Mouse (Mus musculus): Measurements from ENCODE around the gene Irgq. TPM values are rescaled to one million over a fixed set of nuclear protein-coding genes. Genes with fewer than 3 reads are reported as not detected.
"Not testable (repeated sequence)": the region's sequence is repeated elsewhere in the genome, so short reads cannot be mapped to it uniquely, and the experiment has no call there.

The Irgq gene
- total RNA-seq (2015; ENCODE audit: low replicate concordance), result 0.42 TPM in 1 of 2 replicates, not detected in the other
- 1.4 and 1.6 TPM in 2 replicates for total RNA-seq (2017; ENCODE audit: low replicate concordance)

DNA sequence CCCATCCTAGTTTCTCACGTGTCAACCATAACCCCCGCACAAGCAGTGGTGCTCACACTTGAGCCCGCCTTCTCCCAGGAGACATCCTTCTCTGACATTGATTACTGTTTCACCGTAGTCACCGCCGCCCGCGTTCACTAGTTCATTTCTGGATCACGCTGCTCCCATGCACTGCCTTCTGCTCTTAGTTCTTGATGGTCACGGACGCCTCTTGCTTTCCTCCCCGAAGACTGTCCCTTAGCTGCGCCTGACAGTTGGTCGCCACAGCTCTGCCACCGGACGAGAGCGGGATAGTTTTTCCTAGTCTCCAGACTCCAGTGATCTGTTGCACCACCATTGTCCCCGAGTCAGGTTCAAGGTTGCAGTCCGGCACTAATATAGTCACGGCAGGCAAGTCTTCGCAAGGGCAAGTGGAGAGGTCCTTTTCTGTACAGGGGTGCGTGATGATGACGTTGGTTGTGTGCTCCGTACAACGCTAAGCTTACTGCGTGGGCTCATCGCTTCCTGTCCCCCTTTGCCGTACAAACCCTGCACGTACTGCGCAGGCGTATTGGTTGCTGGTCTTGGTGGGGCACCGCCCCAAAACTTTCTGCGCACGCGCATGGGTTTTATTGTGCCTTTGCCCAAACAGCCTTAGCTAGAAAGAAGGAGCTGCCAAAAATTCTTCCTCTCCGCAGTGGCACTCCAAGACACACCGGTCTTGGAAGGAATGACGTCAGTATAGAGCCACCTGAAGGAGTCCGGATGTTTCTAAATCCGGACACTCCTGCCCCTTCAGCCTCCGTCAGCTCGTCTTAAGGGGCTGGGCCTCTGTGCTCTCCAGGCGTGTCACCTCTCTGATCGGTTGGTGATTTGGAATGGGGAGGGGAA is at the start of gene Irgq:
Gene Irgq, plus strand, starts transcription at position 628 of the 870 bp plus-strand sequence.
- peak; percentile 87 for ATAC-seq (replicated peaks; ENCODE audit: low FRiP score, poor library complexity, severe bottlenecking)

DNA sequence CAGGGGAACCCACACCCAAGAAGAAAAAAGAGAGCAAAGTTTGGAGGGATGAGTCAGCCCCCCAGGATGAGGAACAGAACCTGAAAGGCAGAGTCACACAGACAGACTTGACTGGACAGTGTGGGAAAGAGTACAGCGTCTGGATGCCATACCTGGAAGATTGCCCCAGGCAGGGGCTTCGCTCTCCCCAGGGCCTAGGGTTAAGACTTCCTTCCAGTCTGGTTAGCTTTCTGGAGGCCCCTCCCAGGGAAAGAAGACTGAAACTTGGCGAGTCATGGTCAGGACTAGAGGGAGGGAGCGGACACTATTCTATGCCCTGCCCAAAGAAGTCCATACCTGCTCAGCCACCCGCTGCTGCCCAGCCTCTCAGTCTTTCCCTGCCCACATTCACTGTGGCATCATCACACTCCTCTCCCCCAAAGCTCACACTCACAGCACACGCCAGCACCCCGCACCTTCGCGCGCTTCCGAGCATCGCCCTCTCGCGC is 49.5 kb upstream of the Irgq start:
- ATAC-seq (replicated peaks; ENCODE audit: low FRiP score, poor library complexity, severe bottlenecking), result no peak

DNA sequence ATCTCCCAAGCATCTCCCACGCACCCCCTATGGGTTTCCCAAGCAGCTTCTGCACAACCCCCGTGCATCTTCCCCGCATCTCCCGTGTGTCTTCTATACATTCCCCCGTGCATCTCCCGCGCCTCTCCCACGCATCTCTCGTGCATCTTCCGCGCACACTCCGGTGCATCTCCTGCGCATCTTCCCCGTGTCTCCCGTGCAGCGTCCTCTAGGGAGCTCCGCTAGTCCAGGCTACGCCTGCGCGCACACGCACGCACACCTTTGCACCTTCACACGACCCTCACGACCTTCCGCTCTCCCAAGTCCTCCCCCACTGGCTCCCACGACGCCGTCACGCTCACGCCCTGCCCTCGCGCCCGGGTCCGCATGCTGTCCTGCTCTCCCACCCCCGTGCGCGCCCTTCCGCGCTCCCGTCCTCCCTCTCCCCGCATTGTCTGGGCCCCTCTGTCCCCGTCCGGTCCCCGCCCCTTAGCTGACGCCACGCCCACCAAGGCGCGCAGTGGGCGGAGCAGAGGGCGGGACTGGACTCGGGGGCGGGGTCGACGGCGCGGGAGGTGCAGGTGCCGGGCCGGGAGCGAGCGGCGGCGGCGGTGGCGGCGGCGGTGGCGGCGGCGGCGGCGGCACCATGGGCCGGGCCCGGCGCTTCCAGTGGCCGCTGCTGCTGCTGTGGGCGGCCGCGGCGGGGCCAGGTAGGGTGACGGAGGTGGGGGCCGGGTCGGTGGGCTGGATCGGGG is 48.8 kb upstream of the Irgq start, which contains the start of gene Cadm4:
Gene Cadm4, plus strand, starts transcription at position 550 of the 734 bp plus-strand sequence.
- ATAC-seq (replicated peaks; ENCODE audit: low FRiP score, poor library complexity, severe bottlenecking), result 0 out of 2 replicates have a peak, but pooled peaks have one; percentile 22

DNA sequence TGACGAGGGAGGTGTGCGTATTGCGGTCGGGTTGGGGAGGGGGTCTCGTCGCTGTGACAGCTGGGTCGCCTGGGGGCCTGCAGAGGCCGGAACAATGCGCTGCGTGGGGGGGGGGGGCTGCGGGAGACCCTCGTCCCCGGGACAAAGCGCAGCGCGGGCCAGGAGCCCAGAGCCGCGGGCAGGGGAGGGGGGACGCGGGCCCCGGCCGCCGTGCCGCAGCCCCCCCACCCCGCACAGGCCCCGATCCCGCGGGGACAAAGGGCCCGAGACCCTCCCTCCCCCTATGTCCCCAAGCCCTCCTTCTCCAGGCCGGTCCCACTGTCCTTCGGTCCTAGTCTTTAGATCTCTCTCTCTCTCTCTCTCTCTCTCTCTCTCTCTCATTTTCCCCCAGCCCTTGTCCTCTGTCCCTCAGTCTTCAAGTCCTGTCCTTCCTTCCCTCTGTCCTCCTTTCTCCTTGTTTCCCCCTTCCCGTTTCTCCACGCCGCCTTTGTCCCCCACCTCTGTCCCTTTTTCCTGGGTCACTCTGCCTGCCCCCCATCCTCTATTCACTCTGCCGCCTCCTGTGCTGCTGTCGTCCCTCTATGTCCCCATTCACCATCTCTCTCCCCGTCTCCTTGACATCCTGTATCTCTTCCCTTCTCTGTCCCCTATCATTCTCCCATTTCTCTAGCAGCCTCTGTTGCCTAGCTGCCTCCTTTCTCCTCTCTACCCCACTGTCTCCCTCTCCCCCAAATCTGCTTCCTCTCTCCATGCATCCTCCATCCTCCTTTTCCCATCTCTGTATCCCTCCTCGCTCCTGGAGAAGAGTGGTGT is 48.1 kb upstream of the Irgq start:
- ATAC-seq (replicated peaks; ENCODE audit: low FRiP score, poor library complexity, severe bottlenecking), result no peak

DNA sequence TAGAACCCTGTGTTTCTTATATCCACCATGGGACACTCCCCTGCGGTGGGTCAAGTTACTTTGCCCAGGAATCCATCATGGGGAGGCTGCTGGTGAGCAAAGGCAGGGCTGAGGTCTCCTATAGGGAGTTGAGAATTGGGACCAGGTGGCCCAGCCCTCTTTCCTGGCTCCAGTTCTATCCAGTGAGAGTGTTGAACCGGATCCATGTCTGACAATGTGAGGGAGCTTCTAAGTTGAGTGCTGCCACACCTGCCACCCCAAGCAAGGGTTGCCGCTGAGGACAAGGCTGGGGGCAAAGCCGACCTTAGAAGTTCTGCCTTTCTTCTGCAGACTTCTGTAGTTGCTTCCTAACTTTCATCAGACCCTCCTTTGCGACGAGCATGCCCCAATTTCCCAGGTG is 47.2 kb upstream of the Irgq start:
- not testable (repeated sequence) for ATAC-seq (replicated peaks; ENCODE audit: low FRiP score, poor library complexity, severe bottlenecking)

DNA sequence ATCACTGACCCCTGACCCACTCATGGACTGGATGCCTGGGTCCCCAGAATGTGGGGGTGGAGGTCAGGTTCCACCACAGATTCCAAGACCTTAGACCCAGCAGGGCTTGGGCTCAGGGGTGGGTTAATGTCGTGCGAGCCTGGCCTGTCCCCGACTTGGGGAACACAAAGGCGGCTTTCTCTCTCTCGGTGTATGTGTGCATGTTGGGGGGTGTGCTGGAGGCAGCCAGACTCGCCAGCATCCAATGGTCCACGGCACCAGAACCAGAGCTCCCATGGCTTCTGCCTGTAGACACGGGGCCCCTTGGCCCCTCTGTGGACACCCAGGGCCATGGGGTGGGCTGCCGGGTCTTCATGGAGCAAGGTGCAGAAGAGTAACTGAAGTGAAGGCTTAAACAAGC is 45.0 kb upstream of the Irgq start:
- no peak for ATAC-seq (replicated peaks; ENCODE audit: low FRiP score, poor library complexity, severe bottlenecking)

DNA sequence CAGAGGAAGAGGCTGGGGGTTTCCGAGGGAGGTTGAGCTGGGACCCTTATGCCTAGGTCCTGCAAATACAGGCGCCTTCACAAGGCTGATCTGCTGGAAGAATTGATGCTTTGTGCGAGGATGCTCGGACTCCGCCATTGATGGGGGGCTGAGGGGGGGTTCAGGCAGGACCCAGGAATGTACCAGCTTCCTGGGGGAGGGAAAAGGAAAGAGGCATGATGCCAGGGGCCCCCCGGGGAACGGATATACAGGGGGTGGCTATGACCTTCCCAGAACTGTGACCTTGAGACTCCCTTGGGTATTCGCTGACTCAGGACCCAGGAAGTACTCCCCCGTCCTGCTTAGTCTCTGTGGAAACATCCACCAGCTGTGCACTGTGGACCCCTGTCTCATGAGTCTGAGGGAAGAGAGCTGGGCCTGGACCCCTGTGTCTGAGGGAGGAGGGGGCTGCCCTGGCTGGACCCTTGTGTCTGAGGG is 43.8 kb upstream of the Irgq start:
- no peak for ATAC-seq (replicated peaks; ENCODE audit: low FRiP score, poor library complexity, severe bottlenecking)

DNA sequence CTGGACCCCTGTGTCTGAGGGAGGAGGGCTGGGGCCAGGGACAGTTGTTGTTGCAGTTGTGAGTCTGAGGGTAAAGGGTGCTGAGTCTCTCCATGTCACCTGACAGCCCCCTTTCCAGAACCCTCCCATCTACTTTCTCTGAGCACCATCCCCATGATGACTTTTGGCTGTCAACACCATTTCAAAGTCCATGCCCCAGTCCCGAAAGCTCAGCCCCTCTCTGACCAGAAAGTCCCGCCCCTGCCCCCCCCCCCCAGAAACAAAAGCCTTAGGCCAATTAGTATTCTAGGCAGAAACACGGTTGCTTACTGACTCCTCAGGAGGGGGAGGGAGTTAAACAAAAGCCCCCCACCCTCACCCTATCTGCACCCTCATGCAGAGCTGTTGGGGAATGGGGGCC is 43.1 kb upstream of the Irgq start:
- ATAC-seq (replicated peaks; ENCODE audit: low FRiP score, poor library complexity, severe bottlenecking), result no peak

DNA sequence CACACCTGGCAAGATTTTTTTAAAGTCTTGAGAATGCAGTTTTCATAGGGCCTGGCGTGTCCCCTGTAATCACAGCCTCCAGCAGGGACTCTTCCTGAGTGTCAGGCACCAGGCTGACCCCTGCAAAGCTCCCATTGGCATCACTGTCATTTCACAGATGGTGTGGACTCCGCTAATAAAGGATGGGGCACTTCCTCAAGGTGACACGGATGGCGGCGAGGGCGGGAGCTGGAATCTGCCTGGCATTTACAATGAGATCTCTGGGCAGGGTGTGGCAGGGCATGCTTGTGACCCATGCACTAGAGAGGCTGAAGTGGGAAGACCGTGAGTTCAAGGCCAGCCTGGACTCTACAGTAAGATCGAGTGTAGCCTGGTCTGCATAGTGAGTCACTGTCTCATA is 42.2 kb upstream of the Irgq start:
- ATAC-seq (replicated peaks; ENCODE audit: low FRiP score, poor library complexity, severe bottlenecking), result no peak

DNA sequence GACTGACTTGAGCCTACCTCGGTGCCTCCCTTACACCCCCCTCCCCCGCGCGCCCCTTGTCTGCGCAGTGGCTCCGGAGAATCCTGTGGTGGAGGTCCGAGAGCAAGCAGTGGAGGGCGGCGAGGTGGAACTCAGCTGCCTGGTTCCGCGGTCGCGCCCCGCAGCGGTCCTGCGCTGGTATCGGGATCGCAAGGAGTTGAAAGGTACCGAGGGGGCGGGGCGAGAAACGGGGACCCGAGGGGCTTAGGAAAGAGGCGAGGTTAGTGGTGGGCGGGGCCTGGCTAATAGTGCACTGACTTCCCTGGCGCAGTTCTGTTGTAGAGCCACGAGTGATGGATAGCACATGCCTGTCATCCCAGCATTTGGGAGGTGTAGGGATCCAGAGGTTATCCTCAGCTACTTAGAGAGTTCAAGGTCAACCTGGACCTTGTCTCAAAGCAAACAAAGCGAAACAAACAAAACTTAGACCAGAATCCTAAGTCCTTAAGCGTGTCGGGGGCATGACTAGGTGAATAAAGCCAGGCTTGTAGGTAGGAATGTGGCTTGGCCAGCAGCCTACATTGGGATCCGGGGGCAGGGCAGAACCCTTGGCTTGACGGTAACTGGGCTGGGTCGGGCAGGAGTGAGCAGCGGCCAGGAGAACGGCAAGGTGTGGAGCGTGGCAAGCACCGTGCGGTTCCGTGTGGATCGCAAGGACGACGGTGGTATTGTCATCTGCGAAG is 30.5 kb upstream of the Irgq start:
- ATAC-seq (replicated peaks; ENCODE audit: low FRiP score, poor library complexity, severe bottlenecking), result no peak

DNA sequence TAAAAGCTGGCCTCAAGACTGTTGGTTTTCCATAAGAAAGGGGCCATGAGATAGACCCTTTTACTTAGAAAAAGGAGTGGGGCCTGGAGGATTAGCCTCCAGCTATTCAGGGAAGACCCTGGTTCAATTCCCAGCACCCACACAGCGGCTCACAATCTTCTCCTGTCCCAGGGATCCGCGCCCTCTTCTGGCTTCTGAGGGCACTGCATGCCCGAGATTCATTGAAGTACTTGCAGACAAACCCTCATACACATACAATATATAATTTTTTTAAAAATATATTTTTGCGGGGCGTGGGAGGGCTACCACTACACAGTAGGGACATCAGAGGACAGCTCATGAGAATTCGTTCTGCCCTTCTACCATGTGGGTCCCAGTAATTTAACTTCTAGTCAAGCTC is 29.6 kb upstream of the Irgq start:
- no peak for ATAC-seq (replicated peaks; ENCODE audit: low FRiP score, poor library complexity, severe bottlenecking)

DNA sequence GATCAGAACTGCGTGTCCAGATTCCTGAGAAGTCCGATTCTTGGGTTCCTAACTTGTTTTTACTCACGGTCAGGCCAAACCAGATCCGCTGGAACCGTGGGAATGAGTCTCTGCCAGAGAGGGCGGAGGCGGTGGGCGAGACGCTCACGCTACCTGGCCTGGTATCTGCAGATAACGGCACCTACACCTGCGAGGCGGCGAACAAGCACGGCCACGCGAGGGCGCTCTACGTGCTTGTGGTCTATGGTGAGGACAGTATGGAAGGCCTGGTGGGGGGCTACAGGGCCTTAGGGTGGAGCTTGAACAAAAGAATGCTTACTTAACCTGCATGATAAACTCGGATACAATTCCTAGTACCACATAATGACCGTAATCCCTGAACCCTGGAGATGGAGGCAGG is 29.0 kb upstream of the Irgq start:
- ATAC-seq (replicated peaks; ENCODE audit: low FRiP score, poor library complexity, severe bottlenecking), result no peak

DNA sequence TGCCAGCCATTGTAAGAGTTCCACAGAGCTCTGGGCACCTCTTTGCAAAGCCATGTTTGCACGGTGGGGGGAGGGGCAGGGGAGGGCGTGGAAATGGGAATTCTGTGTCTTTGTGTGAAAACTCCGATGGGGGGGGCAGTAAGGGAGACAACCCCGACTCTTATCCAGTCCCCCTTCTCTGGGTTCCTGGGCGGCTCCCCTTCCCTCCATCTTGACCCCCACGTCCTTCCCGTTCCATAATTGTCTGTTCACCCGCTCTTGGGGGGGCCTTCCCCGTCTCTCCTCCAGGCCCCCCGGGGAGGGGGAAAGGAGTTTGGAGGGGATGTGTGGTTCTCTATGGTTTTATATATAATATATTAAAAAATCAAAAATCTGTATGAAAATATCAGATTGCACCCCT is 26.5 kb upstream of the Irgq start:
- no peak for ATAC-seq (replicated peaks; ENCODE audit: low FRiP score, poor library complexity, severe bottlenecking)

DNA sequence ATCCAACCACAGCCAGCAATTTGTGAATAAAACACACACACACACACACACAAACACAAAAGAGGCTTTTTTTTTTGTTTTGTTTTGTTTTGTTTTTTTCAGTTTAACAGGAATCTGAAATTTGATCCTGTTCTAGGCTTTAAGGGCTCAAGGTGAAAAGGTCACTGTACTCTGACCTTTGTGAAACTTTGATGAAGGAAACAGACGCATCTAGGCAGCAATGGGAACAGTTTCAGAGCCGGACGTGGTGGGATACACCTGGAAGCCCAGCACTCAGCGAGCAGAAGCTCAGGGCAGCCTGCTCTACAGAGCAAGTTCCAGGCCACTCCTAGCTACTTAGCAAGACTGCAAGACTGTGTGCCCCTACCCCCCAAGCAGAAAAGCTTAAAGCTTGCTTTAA is 25.6 kb upstream of the Irgq start:
- no peak for ATAC-seq (replicated peaks; ENCODE audit: low FRiP score, poor library complexity, severe bottlenecking)

DNA sequence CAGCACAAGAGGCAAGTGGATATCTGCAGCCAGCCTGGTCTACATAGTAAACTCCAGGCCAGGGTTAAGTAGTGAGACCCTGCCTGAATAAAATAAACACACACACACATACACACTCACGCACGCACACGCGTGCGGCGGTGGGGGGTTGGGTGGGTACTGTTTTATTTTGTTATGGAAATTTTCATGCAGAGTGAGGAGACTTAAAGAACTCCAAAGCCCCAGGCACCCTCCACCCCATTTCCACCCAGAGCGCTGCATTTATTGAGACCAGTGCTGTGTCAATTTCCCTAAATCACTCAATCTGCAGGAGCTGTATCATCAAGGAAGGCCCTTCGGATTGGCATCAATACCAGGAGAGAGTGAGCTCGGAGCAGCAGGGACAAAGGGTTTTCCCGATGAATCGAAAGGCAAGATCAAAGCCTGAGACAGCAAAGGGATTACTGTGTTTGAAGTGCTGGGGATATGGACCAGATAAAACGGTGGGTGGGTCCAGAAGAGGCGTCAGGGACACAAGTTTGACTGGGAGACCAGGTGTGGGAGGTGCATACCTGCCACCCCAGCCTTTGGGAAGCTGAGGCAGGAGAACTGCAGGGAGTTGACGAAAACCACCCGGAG is 24.9 kb upstream of the Irgq start:
- ATAC-seq (replicated peaks; ENCODE audit: low FRiP score, poor library complexity, severe bottlenecking), result no peak

DNA sequence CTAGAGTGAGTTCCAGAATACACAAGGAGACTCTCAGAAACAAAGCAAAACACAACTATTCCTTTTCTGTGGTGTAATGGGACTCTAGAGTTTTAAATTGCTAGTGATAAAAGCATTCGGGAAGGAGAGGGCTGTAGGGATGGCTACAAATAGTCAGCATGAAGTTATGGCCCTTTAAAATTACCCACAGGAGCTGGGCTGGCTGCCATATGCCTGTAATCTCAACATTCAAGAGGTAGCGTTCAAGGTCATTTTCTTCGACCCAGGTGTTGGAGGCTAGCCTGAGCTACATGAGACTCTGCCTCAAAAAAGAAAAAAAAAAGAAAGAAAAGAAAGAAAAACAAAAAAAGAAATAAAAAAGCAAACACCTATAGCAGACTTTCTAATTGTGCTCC is 24.4 kb upstream of the Irgq start:
- no peak for ATAC-seq (replicated peaks; ENCODE audit: low FRiP score, poor library complexity, severe bottlenecking)

DNA sequence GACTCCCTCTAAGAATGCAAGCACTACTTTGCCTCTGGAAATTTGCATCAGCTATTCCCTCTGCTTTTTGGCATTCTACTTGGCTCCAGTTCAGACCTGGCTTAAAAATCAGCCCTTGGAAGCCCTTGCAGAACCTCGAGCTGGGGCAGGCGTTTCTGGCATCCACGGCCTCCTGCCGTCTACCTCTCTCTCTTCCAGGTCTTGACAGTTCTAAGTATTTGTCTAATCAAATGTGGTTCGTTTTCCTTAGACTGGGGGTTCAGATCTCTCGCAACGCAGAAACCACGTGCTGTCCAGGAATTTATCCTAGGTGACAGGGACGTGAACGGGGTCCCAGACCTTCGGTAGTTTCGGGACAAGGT is 24.0 kb upstream of the Irgq start:
- no peak for ATAC-seq (replicated peaks; ENCODE audit: low FRiP score, poor library complexity, severe bottlenecking)

DNA sequence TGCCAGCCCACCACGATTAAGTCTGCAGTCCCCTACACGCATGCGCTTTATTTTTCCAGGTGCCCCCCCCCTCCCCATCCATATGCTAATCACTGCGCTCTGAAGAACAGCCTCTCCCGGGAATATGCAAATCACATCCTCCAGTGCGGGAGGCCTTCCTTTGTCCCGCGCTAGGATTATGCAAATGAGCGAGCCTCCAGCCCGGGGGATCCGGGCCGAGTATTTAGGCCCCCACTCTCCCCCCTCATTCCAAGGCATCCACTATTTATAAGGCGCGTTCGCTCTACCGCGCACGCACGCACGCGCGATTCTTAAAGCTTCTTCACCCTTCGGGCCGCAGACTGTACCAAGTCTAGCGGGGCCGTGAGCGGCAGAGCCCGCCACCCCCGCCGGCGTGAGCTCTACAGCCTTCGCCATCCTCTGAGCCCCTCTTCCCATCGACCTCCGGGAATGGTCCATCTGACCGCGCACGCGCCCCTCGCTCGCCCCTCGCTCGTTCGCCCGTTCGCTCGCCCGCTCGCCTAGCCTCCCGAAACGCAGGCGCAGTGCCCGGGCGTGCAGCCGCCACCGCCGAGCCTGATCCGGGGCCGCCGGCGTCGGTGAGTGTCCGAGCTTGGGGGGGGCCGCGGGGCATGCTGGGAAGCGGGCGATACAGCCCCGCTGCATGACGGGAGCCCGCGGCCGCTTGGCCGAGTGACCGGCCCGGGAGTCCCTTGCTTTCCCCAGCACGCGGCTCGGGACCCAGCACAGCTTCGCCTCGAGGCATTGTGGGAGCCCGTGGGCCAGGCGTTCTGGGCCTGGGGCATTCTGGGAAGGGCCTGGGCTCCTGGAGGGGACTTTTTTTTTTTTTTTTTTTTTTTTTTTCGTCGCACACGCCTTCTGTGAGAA is 23.4 kb upstream of the Irgq start, which contains the start of gene Zfp428:
Gene Zfp428, plus strand, starts transcription at position 169 of the 888 bp plus-strand sequence.
- ATAC-seq (replicated peaks; ENCODE audit: low FRiP score, poor library complexity, severe bottlenecking), result peak; percentile 61; the same call in 1 of the 2 replicates
